Mouse (Mus musculus) liver, adult 2 months (tissue): Measurements from ENCODE around the gene Rara. TPM values are rescaled to one million over a fixed set of nuclear protein-coding genes. Genes with fewer than 3 reads are reported as not detected.

Source experiments
- DNase-seq: peaks from one replicate; pipeline ENCODE4 v3.0.0-alpha.2; 2011; ENCODE audit warnings: low read depth, low spot score; ENCODE audit errors: extremely low read depth
- H3K27ac ChIP-seq: fragments of 200-500 bp; replicated peaks from 2 replicates; pipeline ENCODE4 v1.5.1; 2012; ENCODE audit warnings: low read depth, mild to moderate bottlenecking, control low read depth, inconsistent platforms, low read length; ENCODE audit not compliant: insufficient read depth
- H3K27me3 ChIP-seq: fragments of 200-500 bp; 2 replicates; pipeline ENCODE4 v1.6.1; 2012; ENCODE audit warnings: mild to moderate bottlenecking, moderate library complexity, low read length, inconsistent platforms; ENCODE audit not compliant: control insufficient read depth, insufficient read depth
- H3K36me3 ChIP-seq: fragments of 200-500 bp; 2 replicates; pipeline ENCODE4 v1.6.1; 2012; ENCODE audit warnings: low read length, inconsistent platforms; ENCODE audit not compliant: control insufficient read depth, insufficient read depth
- H3K4me1 ChIP-seq: fragments of 200-500 bp; 2 replicates; pipeline ENCODE4 v1.6.1; 2011; ENCODE audit warnings: low read length; ENCODE audit not compliant: control insufficient read depth, insufficient read depth
- H3K4me3 ChIP-seq: fragments of 200-500 bp; 2 replicates; pipeline ENCODE4 v1.5.1; 2011; ENCODE audit warnings: low read depth, mild to moderate bottlenecking, control low read depth, low read length, moderate library complexity; ENCODE audit not compliant: insufficient read depth
- H3K79me2 ChIP-seq: fragments of 200-500 bp; 2 replicates; pipeline ENCODE4 v1.6.1; 2012; ENCODE audit warnings: inconsistent platforms, mild to moderate bottlenecking, low read length, moderate library complexity; ENCODE audit not compliant: control insufficient read depth, insufficient read depth
- H3K9ac ChIP-seq: fragments of 200-500 bp; 2 replicates; pipeline ENCODE4 v1.6.1; 2012; ENCODE audit warnings: low read depth, mild to moderate bottlenecking, control low read depth, inconsistent platforms, low read length
- CTCF ChIP-seq: fragments of 200-500 bp; IDR thresholded peaks from 2 replicates; pipeline ENCODE4 v1.5.1; 2011; ENCODE audit warnings: low read depth, low read length, control low read depth
- POLR2A ChIP-seq: fragments of 200-500 bp; IDR thresholded peaks from 2 replicates; pipeline ENCODE4 v1.6.1; 2011; ENCODE audit warnings: low read length, control low read depth; ENCODE audit not compliant: insufficient read depth; ENCODE audit errors: extremely low read depth
- WGBS: fragments of 180-500 bp; shearing (Covaris S2); methylation state at CpG from one replicate; pipeline ENCODE4 v1.1.7; 2018; 5-methylcytosine and 5-hydroxymethylcytosine counted together
- polyA plus RNA-seq: library from polyadenylated mRNA; depleted of rRNA; stranded (reverse); fragments of >200 nt; gene quantifications from 2 replicates; pipeline ENCODE4 v1.2.3, GENCODE M21; 2012
- total RNA-seq: library from RNA; depleted of rRNA; stranded (reverse); fragments of >200 nt; gene quantifications from 2 replicates; pipeline ENCODE4 v1.2.3, GENCODE M21; 2014

Rara gene
- total and polyA plus RNA-seq, 2 experiments: 3.7 to 14.1 TPM

DNA sequence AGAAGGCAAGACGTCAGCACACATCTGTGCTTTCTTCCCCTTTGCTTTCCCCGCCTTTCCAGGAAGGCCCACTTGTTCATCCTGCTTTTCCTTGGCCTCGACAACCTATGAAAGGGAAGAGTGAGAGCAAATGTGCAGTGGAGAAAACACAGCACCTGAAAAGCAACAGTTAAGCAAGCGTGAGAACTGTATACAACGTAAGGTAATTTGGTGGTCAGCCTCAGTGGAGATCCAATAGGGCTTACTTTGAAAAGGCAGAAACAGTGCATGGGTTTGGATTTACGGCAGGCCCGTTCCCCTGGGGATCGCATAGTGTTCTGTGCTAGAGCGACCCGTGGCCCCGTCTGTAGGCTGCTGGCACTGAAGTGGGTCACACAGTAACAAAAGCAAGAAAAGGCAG, 71.6 kb downstream of the Rara start:
- Histone ChIP-seq H3K4me1 (no peaks in the 10 kb centered on the region), H3K36me3 (no peaks in the 10 kb centered on the region), H3K27ac (no peak overlapping the region), H3K9ac (no peak overlapping the region), H3K79me2 (no peaks in the 10 kb centered on the region), H3K4me3 (no peak overlapping the region), H3K27me3 (no peaks in the 10 kb centered on the region)
- 97% methylated on average over 11 of the region's 11 CpGs for WGBS
- TF ChIP-seq CTCF: no peak
- no peak for TF ChIP-seq POLR2A
- DNase-seq: no peak

DNA sequence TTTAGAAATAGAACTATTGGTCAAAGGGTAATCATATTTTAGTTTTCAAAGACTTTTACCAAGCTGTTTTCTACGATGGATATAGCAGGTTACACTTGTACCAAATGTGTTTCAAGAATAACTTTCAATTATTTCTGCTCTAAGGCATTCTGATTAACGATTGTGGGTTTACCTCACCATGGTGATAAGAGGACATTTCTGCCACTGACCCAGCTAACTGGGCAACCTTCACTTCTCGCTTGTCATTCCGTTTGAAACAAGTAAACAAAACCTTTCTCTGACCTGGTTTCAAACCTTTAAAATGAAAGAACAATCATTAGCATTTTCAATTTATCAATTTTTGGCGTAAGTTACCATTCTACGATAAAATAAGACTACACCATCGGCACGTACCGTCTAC, 79.2 kb downstream of the Rara start:
- Histone ChIP-seq H3K27me3 (no peaks in the 10 kb centered on the region), H3K4me1 (no peaks in the 10 kb centered on the region), H3K79me2 (no peaks in the 10 kb centered on the region), H3K27ac (no peak overlapping the region), H3K9ac (no peak overlapping the region), H3K36me3 (no peaks in the 10 kb centered on the region), H3K4me3 (no peak overlapping the region)
- WGBS: 61% methylated on average over 9 of the region's 9 CpGs
- DNase-seq: peak; percentile 60
- TF ChIP-seq CTCF: no peak
- no peak for TF ChIP-seq POLR2A

DNA sequence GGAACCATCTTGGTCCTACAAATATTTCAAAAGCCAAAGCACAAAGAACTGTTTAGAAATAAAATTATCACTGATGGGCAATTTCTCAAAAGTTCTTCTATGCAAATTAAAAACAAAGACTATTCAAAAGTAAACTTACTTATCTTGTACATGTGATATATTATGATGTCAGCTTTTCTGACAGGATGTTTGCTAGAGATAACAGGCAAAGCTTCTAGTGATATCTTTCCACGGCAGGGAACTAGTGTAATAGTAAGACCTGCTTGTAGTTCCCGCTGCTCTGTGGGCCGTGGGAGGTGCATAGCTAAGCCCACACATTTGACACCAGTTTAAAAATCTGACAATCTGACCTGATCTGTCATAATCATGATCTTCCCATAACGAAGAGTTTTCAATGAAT, 82.5 kb downstream of the Rara start:
- Histone ChIP-seq H3K4me1 (no peaks in the 10 kb centered on the region), H3K27me3 (no peaks in the 10 kb centered on the region), H3K27ac (no peak overlapping the region), H3K79me2 (no peaks in the 10 kb centered on the region), H3K4me3 (no peak overlapping the region), H3K9ac (no peak overlapping the region), H3K36me3 (no peaks in the 10 kb centered on the region)
- WGBS: 73% methylated on average over 4 of the region's 4 CpGs
- TF ChIP-seq POLR2A: no peak
- TF ChIP-seq CTCF: no peak
- DNase-seq: no peak

DNA sequence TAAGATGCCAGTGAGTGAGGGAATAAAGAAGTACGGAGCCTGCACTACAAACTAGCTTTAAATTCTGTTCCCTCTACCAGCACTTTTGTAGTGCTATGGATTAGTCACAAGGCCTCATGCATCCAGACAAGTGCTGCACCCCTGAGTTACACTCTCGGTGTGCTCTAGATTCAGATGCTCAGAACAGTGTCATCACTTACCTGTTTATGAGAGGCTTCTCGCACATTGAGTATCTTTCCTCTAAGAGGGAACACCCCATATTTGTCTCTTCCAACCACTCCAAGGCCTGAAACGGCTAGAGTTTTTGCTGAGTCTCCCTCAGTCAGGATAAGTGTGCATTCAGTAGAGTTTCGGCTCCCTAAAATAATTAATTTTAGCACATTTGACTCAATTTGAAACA, 83.1 kb downstream of the Rara start:
- Histone ChIP-seq H3K79me2 (no peaks in the 10 kb centered on the region), H3K9ac (no peak overlapping the region), H3K4me1 (no peaks in the 10 kb centered on the region), H3K4me3 (no peak overlapping the region), H3K36me3 (no peaks in the 10 kb centered on the region), H3K27me3 (no peaks in the 10 kb centered on the region), H3K27ac (no peak overlapping the region)
- TF ChIP-seq POLR2A: no peak
- no peak for DNase-seq
- WGBS: 97% methylated on average over 5 of the region's 5 CpGs

DNA sequence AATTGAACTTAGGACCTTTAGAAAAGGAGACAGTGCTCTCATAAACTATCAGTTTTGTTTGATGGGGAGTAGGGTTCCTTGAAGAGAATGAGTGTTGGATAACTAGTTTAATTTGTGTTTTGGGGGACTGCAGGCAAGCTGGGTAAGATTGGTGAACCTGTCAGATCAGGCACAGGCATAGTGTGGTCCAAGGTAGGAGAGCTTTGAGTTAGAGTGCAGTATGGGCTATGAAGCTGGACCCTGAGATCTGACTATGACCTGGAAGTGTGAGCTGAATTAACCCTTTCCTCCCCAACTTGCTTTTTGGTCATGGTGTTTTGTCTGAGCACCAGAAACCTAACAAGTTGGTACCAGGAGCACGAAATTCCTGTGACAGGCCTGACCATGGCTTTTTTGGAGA, 86.2 kb downstream of the Rara start:
- Histone ChIP-seq H3K36me3 (no peaks in the 10 kb centered on the region), H3K4me3 (no peak overlapping the region), H3K27ac (no peak overlapping the region), H3K9ac (no peak overlapping the region), H3K4me1 (no peaks in the 10 kb centered on the region), H3K79me2 (no peaks in the 10 kb centered on the region), H3K27me3 (no peaks in the 10 kb centered on the region)
- TF ChIP-seq POLR2A (no peak), CTCF (no peak)
- DNase-seq: no peak
- 100% methylated on average over 1 of the region's 1 CpGs for WGBS

DNA sequence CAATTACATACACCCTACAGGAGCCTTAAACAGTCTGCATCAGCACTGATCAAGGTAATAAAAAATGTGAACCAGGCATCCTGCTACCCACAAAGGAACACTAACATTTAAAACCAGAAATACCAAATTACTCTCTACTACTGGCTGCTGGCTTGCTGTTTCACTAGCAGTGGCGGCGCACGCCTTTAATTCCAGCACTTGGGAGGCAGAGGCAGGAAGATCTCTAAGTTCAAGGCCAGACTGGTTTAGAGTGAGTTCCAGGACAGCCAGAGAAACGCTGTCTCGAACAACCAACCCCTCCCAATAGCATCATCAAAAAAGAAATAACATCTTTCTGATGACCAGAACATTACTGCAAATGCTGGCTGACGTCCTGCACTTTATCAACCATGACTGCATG, 92.2 kb downstream of the Rara start:
- Histone ChIP-seq H3K9ac (no peak overlapping the region), H3K4me3 (no peak overlapping the region), H3K27ac (no peak overlapping the region), H3K36me3 (no peaks in the 10 kb centered on the region), H3K27me3 (no peaks in the 10 kb centered on the region), H3K79me2 (no peaks in the 10 kb centered on the region), H3K4me1 (peaks cover 2% of the 10 kb centered on the region; the same call in 1 of the 2 replicates)
- no peak for DNase-seq
- WGBS: 93% methylated on average over 6 of the region's 6 CpGs
- TF ChIP-seq CTCF (no peak), POLR2A (no peak)
